Mouse (Mus musculus): ENCODE measurements around the gene Nat14. TPM values are rescaled to one million over a fixed set of nuclear protein-coding genes. Genes with fewer than 3 reads are reported as not detected.

Nat14 gene
- total RNA-seq, 2 experiments from 2014 or later = 86.6 to 92.4 TPM

GRCm38 (mm10) chr7:4918681-4919080 lies 3.1 kb upstream of the Nat14 start:
- intact Hi-C loops (cut with DNase I) = no loop called here
- no peak for DNase-seq (ENCODE audit: low spot score in 2 of 2)

GRCm38 (mm10) chr7:4919096-4919495 lies 2.7 kb upstream of the Nat14 start:
- no peak for DNase-seq (ENCODE audit: low spot score in 2 of 2)
- intact Hi-C loops (cut with DNase I) = no loop called here

- DNase-seq (ENCODE audit: low spot score in 2 of 2) = no peak
- intact Hi-C loops (cut with DNase I) = loop anchor here (5.0 kb wide), 1 partner anchor 78 kb away; the partner anchor contains the start of gene Shisa7
These were observed 1.9 kb upstream of the Nat14 start for GRCm38 (mm10) chr7:4919971-4920370.

DNA sequence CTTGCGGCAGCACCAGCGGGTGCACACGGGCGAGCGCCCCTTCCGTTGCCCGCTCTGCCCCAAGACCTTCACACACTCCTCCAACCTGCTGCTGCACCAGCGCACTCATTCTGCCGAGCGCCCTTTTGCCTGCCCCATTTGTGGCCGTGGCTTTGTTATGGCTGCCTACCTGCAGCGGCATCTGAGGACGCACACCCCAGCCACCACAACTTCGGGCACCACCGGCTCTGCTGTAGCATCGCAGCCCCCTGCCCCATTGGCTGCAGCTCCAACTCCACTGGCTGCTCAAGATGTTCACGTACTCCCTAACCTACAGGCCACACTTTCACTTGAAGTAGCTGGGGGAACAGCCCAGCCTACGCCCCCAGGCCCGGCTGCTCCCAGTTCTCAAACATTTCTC lies 1.3 kb upstream of the Nat14 start:
- DNase-seq (ENCODE audit: low spot score in 2 of 2) = no peak
- intact Hi-C loops (cut with DNase I) = loop anchor here (5.0 kb wide), 1 partner anchor 78 kb away; the partner anchor contains the start of gene Shisa7

GRCm38 (mm10) chr7:4920976-4921823 lies 628 bp upstream of the Nat14 start:
- intact Hi-C loops (cut with DNase I) = loop anchor here (5.0 kb wide), 1 partner anchor 79 kb away; the partner anchor contains the start of gene Shisa7
- DNase-seq (ENCODE audit: low spot score in 2 of 2) = no peak

GRCm38 (mm10) chr7:4922508-4922907 lies 680 bp downstream of the Nat14 start:
- intact Hi-C loops (cut with DNase I) = loop anchor here (5.0 kb wide), 1 partner anchor 80 kb away; the partner anchor contains the start of gene Shisa7
- peak; percentile 88 to 92 for DNase-seq (ENCODE audit: low spot score in 2 of 2)

DNA sequence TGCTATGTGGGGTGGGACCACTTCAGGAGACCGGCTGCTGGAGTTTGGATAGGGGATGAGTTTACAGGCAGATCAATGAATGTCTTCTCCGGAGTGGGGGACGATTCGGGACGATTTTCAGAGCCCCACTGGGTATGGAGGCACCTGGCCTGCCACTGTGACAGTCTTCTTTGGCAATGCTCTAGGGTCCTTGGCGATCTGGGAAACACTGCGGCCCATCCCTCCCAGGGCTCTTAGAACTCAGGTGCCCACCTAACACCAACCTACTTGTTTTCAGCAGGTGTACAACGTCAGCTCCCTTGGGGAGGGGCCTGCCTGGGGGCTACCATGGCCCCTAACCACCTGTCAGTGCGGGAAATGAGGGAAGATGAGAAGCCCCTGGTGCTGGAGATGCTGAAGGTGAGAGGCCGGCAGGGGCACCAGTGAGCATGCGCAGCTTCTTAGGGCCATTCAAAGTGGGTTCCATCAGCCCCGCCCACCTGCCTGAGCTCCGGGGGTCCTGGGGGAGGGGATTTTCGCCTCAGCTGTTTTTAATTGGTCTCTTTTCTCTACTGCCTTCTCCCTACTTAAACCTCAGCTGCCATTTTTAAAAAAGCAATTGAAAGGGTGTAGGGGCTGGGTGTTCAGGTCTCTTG lies 1.2 kb downstream of the Nat14 start:
- peak; percentile 79 to 84 for DNase-seq (ENCODE audit: low spot score in 2 of 2)
- intact Hi-C loops (cut with DNase I) = loop anchor here (5.0 kb wide), 1 partner anchor 81 kb away; the partner anchor contains the start of gene Shisa7

DNA sequence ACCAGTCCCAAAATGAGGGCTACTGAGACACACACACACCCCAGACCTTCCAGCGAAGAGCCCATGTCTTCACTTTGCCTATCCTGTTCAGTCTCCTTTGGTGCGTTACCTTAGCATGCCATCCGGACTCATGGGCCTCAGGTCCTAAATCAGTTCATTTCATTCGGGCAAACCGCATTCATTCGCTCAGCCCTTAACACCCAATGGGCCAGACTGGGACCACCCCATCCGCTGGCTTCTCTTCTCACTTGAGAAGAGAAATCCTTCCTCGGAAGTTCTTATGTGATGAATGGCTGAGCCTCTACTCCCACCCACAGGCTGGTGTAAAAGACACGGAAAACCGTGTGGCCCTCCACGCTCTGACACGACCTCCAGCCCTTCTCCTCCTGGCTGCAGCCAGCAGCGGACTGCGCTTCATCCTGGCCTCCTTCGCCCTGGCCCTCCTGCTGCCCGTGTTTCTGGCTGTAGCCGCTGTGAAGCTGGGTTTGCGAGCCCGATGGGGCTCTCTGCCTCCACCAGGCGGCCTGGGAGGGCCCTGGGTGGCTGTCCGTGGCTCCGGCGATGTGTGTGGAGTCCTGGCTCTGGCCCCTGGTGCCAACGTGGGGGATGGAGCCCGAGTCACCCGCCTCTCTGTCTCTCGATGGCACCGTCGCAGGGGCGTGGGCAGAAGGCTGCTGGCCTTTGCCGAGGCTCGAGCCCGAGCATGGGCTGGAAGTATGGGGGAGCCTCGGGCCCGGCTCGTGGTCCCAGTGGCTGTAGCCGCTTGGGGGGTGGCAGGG lies 1.9 kb downstream of the Nat14 start:
- intact Hi-C loops (cut with DNase I) = loop anchor here (5.0 kb wide), 1 partner anchor 81 kb away; the partner anchor contains the start of gene Shisa7
- peak; percentile 48 to 67 for DNase-seq (ENCODE audit: low spot score in 2 of 2)

- DNase-seq (ENCODE audit: low spot score in 2 of 2) = no peak
- intact Hi-C loops (cut with DNase I) = loop anchor here (5.0 kb wide), 1 partner anchor 82 kb away; the partner anchor contains the start of gene Shisa7
These were observed 2.7 kb downstream of the Nat14 start for GRCm38 (mm10) chr7:4924483-4924882.

GRCm38 (mm10) chr7:4924891-4925301 lies 3.1 kb downstream of the Nat14 start:
- intact Hi-C loops (cut with DNase I) = loop anchor here (5.0 kb wide), 1 partner anchor 83 kb away; the partner anchor contains the start of gene Shisa7
- DNase-seq (ENCODE audit: low spot score in 2 of 2) = peak; percentile 34 to 71

GRCm38 (mm10) chr7:4925441-4926381 lies 3.9 kb downstream of the Nat14 start, which contains the start of gene Ssc5d:
Gene Ssc5d, plus strand, starts transcription at chr7:4925785.
- intact Hi-C loops (cut with DNase I) = no loop called here
- DNase-seq (ENCODE audit: low spot score in 2 of 2) = peak in 1 of 2 experiments; percentile 45

DNA sequence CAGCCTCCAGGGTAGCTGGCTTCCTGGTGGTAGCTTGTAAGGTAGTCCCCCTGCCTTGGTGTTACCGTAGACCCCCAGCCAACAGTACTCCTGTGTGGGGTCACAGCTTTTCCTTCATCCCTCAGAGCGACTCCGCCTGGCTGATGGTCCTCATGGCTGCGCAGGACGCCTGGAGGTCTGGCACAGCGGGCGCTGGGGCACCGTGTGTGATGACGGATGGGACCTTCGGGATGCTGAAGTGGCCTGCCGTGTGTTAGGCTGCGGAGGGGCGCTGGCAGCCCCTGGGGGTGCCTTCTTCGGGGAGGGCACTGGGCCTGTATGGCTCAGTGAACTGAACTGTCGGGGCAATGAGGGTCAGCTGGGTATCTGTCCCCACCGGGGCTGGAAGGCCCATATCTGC lies 5.0 kb downstream of the Nat14 start:
- no peak for DNase-seq (ENCODE audit: low spot score in 2 of 2)
- intact Hi-C loops (cut with DNase I) = no loop called here

- intact Hi-C loops (cut with DNase I) = no loop called here
- DNase-seq (ENCODE audit: low spot score in 2 of 2) = no peak
These were observed 5.9 kb downstream of the Nat14 start for GRCm38 (mm10) chr7:4927711-4928110.

DNA sequence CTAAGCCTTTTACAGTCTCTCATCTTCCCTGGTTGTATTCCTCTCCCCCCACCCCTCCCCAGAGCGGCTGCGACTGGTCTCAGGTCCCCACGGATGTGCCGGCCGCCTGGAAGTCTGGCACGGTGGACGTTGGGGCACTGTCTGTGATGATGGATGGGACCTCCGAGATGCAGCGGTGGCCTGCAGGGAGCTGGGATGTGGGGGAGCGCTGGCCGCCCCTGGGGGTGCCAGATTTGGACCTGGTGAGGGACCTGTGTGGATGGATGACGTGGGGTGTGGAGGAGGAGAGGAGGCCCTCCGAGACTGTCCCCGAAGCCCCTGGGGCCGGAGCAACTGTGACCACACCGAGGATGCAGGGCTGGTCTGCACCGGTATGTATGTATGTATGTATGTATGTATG lies 6.5 kb downstream of the Nat14 start:
- DNase-seq (ENCODE audit: low spot score in 2 of 2) = no peak
- intact Hi-C loops (cut with DNase I) = no loop called here

GRCm38 (mm10) chr7:4933103-4933502 lies 11.3 kb downstream of the Nat14 start:
- intact Hi-C loops (cut with DNase I) = no loop called here
- no peak for DNase-seq (ENCODE audit: low spot score in 2 of 2)

GRCm38 (mm10) chr7:4934160-4934914 lies 12.5 kb downstream of the Nat14 start:
- intact Hi-C loops (cut with DNase I) = no loop called here
- DNase-seq (ENCODE audit: low spot score in 2 of 2) = no peak

- DNase-seq (ENCODE audit: low spot score in 2 of 2) = no peak
- intact Hi-C loops (cut with DNase I) = no loop called here
These were observed 15.0 kb downstream of the Nat14 start for GRCm38 (mm10) chr7:4936832-4937231.

- intact Hi-C loops (cut with DNase I) = no loop called here
- DNase-seq (ENCODE audit: low spot score in 2 of 2) = no peak
These were observed 15.6 kb downstream of the Nat14 start for GRCm38 (mm10) chr7:4937392-4937791.

Data from left cerebral cortex, postnatal 14 days (tissue).